Mouse (Mus musculus) left cerebral cortex, postnatal 25 days (tissue): ENCODE data around the gene Pxmp4. TPM values are rescaled to one million over a fixed set of nuclear protein-coding genes. Genes with fewer than 3 reads are reported as not detected.
A peak's percentile ranks its signal among the peaks of the same experiment; 100 is the strongest.

Source experiments
- DNase-seq, 2 experiments: peaks; one replicate each; pipeline ENCODE4 v3.0.0; 2022; ENCODE audit warnings: low spot score in 2 of 2, mixed read lengths in 1 of 2
- intact Hi-C: fragments of 180-260 bp; cut with DNase I; formaldehyde crosslinking; loops from one replicate; pipeline ENCODE4 v1.15.1; 2025
- total RNA-seq, 2 experiments: library from RNA; stranded (reverse); gene quantifications; 2 replicates each; pipeline ENCODE4 v1.2.3; 2021

The Pxmp4 gene
- total RNA-seq, 2 experiments from 2014 or later, result 11.4 to 14.1 TPM

DNA sequence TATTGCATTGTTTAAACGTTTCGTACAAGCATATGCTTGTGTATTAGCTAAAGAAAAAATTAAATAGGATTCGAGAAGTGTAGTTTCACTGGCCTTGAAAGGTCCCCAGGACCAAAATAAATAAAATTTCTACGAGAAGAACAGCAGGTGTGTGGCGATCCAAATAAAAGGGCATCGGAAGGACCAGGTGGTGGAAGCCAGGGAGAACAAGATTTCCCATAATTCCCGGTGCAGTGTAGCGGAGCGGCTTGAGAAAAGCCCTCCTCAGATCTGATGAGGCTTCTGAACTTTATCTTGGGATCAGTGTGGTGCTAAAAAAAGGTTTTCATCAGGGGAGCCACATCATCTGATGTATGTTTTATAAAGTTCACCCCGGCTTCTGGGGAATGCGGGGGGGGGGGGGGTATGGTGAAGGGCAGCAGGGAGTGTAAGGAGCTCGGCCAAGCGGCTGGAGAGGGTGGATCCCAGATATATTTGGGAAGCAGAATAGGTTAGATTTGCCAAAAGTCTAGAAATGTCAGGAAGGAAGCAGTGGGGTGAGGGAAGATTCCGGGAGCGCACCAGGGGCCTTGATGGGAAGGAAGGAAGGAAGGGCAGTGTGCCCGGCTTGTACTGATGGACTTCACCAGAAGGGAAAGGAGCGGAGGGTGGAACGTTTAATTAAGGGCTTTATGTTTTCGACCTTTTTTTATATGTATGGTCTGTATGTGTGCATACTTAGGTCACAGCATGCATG lies 11.5 kb upstream of the Pxmp4 start:
- intact Hi-C loops, result no loop called here
- DNase-seq, result no peak

DNA sequence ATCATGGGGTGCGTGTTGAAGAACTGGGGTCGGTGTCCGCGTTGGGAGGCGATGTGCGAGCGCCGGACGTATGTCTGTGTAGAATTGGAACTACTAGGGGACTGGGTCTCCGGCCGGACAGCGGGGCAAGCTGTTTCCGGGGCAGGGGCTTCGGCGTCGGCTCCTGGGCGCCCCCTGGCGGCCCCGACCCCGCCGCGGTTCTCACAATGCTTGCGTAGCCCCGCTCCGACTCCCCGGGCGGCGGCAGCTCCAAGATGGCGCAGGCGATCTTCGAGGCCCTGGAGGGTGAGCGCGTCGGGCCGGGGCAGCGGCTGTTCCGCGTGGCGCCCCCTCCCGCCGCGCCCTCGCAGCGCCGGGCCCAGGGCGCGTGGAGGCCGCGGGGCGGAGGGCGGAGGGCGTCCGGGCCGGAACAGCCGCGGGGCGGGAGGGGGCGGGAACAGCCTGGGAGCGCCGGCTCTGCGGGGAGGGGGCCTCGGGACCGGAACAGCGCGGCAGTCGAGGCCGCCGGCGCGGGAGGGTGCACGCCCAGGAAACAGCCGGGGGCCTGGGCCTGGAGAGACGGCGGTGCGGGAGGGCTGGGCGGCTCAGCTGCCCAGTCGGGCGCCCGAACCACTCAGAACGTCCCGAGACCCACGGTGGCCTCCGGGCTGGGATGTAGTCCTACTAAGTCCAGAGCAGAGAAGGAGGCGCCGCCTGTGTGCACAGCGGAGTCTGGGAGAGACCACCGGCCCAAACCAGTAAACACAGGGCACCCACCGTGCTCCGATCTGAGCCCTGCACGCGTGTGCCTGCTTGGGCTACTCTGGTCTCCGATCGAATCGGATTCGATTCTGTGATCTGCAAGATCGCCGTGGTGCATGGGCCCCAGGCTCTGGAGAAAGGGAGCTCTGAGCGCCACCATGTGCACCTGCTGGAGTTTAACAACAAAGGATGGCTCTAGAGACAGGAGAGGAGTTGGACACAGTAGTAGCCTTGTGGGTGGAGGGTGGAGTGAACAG lies 9.9 kb upstream of the Pxmp4 start, which contains the start of the genes Zfp341 and 4930519P11Rik:
TSS of gene Zfp341 (plus strand) at position 180 of the 998 bp plus-strand sequence.
TSS of gene 4930519P11Rik (minus strand) at position 320 of the 998 bp plus-strand sequence.
- intact Hi-C loops, result loop anchor here (2.0 kb wide), 2 partner anchors 59 to 197 kb away; no protein-coding TSS in a partner anchor
- DNase-seq, result peak; percentile 88 to 89

GRCm38 (mm10) chr2:154609050-154609767 lies 5.7 kb upstream of the Pxmp4 start:
- DNase-seq, result no peak
- intact Hi-C loops, result no loop called here

- intact Hi-C loops, result no loop called here
- DNase-seq, result no peak
Measured at GRCm38 (mm10) chr2:154606965-154607364, 3.5 kb upstream of the Pxmp4 start.

DNA sequence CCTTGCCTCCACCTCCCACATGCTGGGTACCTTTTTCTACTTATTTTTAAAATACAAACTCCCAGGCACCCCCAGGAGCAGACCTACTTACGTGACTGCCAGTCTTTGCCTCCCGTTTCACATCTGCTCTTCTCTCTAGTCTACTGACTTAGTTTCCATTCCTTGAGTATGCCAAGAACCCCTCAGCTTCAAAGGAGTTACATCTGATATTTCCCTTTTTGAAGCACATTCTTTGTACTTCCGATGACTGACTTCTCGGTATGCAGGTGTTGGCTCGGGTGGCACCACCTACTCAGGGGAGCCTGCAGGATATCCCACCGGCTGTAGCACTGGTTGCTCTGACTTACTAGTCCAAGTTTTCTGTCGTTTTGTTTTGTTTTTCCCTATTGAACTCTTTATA lies 648 bp upstream of the Pxmp4 start:
- DNase-seq, result no peak
- intact Hi-C loops, result no loop called here

DNA sequence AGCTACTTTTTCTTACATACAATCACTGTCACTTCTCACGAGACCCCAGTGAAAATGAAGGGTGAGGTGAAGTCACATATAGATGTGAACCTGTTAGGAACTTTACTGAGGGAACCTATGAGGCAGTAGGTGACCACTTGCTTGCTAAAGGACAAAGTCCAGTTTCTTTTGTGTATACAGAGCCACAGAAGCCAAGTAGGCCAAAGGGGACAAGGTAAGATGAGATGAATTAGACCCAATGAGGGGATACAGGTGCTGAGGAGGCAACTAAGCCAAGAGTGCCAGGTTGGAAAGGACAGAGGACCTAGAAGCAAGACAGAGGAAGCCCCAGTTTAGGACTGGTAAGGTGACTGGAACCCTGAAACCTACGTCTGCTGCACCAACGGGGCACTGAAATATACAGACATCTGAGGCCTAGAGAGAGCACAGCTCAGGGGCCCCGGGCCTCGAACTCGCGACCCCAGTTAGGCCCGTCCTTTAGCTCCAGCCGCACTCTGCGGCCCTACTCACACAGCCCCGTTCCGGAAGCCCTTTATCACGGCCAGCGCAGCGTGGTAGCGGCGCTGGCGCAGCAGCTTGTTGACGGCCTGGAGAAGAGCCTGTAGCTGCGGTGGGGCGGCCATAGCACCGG lies 386 bp downstream of the Pxmp4 start:
- intact Hi-C loops, result no loop called here
- no peak for DNase-seq

DNA sequence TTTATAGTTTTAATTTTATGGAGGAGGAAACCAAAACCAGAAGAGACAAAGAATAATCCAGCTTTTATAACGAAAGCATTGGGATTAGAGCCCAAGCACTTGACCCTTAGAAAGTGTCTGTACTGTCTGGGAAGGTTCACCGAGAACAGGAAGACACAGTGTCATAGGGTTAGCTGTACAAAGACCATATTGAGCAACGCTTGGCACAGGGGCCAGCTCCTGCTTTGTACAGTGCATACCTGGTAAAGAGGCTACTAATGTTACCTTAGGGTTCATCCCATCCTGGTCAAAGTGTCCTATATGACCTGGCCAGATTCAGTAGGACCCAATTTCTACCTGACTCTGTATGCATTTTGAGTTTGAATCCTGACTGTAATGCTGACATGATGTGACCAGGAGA lies 2.2 kb downstream of the Pxmp4 start:
- DNase-seq, result no peak
- intact Hi-C loops, result no loop called here

DNA sequence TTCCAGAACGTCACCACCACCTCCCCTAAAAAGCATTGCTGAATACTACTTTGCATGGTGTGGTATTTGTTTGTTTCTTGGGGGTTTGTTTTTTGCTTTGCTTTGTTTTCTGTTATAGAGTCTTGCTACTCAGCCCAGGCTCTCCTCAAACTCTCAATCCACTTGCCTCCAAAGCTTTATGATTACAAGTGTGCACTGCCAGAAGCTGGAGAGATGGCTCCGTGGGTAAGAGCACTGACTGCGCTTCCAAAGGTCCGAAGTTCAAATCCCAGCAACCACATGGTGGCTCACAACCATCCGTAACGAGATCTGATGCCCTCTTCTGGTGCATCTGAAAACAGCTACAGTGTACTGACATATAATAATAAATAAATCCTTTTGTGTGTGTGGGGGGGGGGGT lies 2.9 kb downstream of the Pxmp4 start:
- DNase-seq, result no peak

DNA sequence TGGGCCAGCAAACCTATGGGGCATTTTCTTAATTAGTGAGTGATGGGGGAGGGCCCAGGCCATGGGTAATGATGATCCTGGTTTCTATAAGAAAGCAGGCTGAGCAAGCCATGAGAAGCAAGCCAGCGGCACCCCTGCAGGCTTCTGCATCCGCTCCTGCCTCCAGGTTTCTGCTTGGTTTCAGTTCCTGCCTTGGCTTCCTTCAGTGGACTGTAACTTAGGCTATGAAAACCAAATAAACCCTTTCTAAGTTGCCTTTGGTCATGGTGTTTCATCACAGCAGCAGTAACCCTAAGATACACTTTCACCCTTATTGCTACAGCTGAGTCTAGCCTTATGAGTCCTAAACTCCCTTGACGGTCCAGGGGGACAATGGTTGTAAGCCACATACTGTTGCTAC lies 6.1 kb downstream of the Pxmp4 start:
- intact Hi-C loops, result no loop called here
- no peak for DNase-seq

More for the DNA sequence above, 2.9 kb downstream of the Pxmp4 start:
- intact Hi-C loops, result no loop called here

DNA sequence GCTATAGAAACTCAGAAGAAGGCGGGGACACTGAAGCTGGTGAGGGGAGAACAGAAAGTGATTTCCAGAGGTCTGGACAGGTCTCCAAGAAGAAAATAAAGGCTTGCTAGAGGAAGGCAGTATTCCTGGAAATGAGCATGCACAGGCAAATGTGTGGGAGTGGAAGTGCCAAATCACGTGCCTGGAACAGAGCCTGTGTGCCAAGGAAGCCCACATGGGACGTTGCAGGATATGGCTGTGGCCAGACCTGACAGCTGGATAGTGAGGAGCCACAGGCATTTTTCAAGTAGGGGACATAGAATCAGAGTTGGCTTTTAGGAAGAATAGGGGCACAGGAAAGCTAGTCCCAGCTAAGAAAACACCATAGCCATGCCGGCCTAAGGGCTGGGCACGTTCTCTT lies 7.7 kb downstream of the Pxmp4 start:
- DNase-seq, result peak in 1 of 2 experiments; percentile 56
- intact Hi-C loops, result no loop called here

DNA sequence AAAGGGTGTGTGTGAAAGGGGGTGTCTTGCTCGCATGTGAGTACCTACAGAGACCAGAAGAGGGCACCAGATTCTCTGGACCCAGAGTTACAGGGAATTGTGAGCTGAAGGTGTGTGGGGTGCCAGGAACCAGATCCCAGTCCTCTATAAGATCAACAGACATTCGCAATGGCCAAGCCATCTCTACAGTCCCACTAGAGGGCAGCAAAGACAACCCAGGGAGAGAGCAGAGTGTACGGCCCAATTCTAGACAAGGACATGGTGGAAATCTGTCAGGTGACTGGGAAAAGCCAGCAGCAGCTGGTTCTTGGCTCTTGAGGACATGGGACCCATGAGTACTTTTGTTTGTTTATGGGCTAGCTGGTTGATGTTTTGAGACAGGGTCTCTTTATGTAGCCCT lies 10.5 kb downstream of the Pxmp4 start:
- intact Hi-C loops, result no loop called here
- DNase-seq, result no peak

DNA sequence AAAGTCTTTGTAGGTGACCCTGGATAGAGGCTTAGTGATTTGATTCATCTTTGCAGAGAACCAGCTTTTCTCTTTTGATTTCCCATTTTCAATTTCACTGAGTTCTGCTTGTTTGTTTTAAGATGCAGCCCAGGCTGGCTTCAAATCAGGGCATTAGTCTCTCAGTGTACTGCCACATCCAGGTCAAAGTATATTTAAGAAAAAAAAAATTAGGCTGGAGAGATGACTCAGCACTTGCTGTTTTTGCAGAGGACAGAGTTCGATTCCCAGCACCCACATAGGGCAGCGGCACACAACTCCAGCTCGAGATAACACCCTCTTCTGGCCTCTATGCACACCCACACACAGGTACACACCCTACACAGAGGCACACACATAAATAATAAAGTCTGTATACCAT lies 12.3 kb downstream of the Pxmp4 start:
- DNase-seq, result no peak
- intact Hi-C loops, result no loop called here

- intact Hi-C loops, result no loop called here
- peak in 1 of 2 experiments; percentile 80 for DNase-seq
Measured at GRCm38 (mm10) chr2:154589051-154589450, 14.5 kb downstream of the Pxmp4 start.

- intact Hi-C loops, result no loop called here
- DNase-seq, result no peak
Measured at GRCm38 (mm10) chr2:154586405-154586804, 17.1 kb downstream of the Pxmp4 start.

GRCm38 (mm10) chr2:154584931-154585601 lies 18.4 kb downstream of the Pxmp4 start:
- intact Hi-C loops, result loop anchor here (1.0 to 2.0 kb wide), 4 partner anchors 28 to 206 kb away; no protein-coding TSS in a partner anchor
- no peak for DNase-seq

DNA sequence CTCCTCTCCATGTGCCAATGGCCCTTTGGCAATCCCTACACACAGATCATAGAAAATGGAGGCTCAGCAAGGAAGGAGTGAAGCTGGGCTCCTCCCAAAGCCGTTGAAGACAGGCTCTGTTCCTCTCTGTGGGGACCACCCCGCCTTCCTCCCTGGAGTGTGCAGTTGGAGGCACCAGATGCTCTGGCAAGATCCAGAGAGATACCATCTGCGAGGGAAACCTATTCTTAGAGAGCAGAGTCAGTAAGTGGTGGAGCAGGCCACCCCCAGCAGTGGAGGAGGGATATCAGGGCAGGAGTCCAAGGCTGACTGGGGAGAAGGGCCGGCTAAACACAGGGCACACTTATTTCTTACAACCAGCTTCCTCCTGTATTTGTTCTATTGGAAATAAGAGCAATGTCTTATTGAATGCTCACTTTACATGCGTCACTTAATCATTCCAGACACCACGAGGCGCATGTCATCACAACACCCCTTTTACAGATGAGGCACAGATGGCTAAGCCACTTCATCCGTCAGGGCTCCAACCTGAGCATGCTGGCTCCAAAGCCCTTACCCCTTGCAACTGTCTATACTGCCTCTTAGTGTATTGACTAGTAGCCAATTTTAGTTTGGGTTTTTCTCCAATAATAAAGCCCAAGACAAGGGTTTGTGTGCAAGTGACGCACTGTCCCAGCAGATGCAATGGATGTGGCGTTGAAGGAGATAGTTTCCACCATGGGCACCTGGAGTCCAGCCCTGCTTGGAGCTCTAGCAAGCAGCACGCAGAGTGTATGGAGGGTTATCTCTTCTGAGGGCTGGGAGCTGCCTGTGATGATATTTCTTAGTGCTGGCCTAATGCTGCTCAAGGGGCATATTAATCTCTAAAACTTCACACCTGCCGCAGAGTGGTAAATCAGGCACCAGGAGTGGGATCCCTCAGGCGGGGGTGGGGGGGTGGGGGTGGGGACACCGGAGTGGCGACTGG lies 19.3 kb downstream of the Pxmp4 start:
- intact Hi-C loops, result loop anchor here (1.0 to 2.0 kb wide), 4 partner anchors 27 to 205 kb away; no protein-coding TSS in a partner anchor
- DNase-seq, result peak; percentile 89 to 99

DNA sequence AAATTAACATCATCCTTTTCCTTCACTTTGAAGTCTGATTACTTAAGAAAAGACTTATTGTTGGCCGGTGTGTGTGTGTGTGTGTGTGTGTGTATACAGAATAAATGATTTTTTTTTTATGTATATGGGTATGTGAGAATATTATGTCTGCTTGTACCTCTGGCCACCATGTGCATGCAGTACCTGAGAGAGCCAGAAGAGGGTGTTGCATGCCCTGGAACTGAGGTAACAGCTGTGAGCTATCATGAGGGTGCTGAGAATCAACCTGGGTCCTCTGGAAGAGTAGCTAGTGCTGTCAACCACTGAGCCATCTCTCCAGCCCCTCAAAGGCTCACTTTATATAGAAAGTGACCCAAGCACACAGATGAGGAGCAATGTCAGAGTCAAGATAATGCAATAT lies 22.1 kb downstream of the Pxmp4 start:
- intact Hi-C loops, result no loop called here
- DNase-seq, result no peak

DNA sequence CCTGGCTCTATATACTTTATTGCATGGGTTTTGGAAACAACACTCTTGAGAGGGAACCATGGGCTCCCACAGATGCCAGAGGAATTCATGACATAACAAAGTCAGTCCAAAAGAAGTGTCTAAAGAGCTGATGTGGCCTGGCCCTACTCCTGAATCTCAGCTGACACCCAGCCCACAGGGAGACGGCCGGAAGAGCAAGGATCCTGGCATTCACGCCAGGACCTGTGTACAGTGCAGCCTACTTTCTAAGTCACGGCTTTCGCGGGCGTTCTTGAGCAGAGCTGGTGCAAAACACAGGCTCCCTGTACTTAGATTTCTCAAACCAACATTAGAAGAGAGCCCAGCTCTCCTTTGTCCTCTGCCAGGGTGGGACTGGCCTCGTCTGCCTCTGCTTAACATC lies 22.9 kb downstream of the Pxmp4 start:
- intact Hi-C loops, result no loop called here
- DNase-seq, result no peak
